Mouse (Mus musculus) C2C12 (cell line): ENCODE measurements around the gene Sppl2b.

Source experiments
- CEBPB ChIP-seq: IDR thresholded peaks from one replicate; pipeline ENCODE4 v1.6.1; 2011; ENCODE audit warnings: low read depth, mild to moderate bottlenecking, control low read depth, moderate library complexity
- CTCF ChIP-seq: IDR thresholded peaks from one replicate; pipeline ENCODE4 v1.5.1; 2011; ENCODE audit not compliant: control insufficient read depth, insufficient read depth, insufficient read length
- MAX ChIP-seq: IDR thresholded peaks from one replicate; pipeline ENCODE4 v1.6.1; 2011; ENCODE audit warnings: mild to moderate bottlenecking, control low read depth
- MYOG ChIP-seq: IDR thresholded peaks from one replicate; pipeline ENCODE4 v1.6.1; 2011; ENCODE audit not compliant: control insufficient read depth, insufficient read length; ENCODE audit errors: extremely low read depth
- USF1 ChIP-seq: IDR thresholded peaks from one replicate; pipeline ENCODE4 v1.6.1; 2011; ENCODE audit warnings: low read depth, mild to moderate bottlenecking, control low read depth, moderate library complexity

GRCm38 (mm10) chr10:80819406-80819805 is 35.7 kb upstream of the Sppl2b start:
- no peak for TF ChIP-seq CTCF
- no peak for TF ChIP-seq USF1
- no peak for TF ChIP-seq MAX
- no peak for TF ChIP-seq MYOG
- TF ChIP-seq CEBPB: no peak
